Mouse (Mus musculus): ENCODE data around the gene Cda. TPM values are rescaled to one million over a fixed set of nuclear protein-coding genes. Genes with fewer than 3 reads are reported as not detected.
"Not testable (repeated sequence)": the region's sequence is repeated elsewhere in the genome, so short reads cannot be mapped to it uniquely, and the experiment has no call there.

The Cda gene
- polyA plus RNA-seq, 1 experiment, result 0.24 TPM

DNA sequence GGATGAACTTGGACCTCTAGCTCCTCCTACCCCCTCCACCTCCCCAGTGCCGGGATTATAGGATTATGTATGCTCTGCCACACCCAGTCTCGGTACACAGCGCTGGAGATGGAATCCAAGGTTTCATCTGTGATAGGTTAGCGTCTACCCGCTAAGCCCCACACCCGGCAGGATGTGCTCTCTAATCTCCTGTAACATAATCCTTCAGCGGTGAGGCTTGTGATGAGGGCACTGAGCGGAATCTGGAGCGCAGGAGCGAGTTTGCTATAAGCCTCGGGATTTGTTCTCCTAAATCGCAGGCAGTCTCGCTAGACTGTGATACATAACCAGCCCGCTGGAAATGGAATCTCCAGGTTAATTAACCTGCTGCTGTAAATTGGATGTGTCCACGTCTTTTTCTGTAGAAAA lies 37.5 kb downstream of the Cda start:
- Histone ChIP-seq H3K4me1 (replicated peaks; ENCODE audit: control insufficient read depth, insufficient read depth, low read length) (peaks cover 2% of the 10 kb centered on the region), H3K4me3 (ENCODE audit: control insufficient read depth, insufficient read depth, low read length) (no peak overlapping the region), H3K27ac (ENCODE audit: control insufficient read depth, insufficient read depth, low read length) (no peak overlapping the region), H3K27me3 (ENCODE audit: control insufficient read depth, insufficient read depth, low read length) (no peaks in the 10 kb centered on the region), H3K36me3 (ENCODE audit: control insufficient read depth, insufficient read depth, low read length) (no peaks in the 10 kb centered on the region)
- no peak for DNase-seq
- 61% methylated on average over 15 of the region's 15 CpGs for whole genome bisulfite sequencing
- no peak for TF ChIP-seq CTCF (IDR thresholded peaks at IDR 0.05; ENCODE audit: borderline replicate concordance, control insufficient read depth, extremely low read depth, insufficient read depth, low read length, poor library complexity)
- TF ChIP-seq POLR2A (IDR thresholded peaks at IDR 0.05; ENCODE audit: control insufficient read depth, extremely low read depth, insufficient read depth, low read length, poor library complexity), result no peak

GRCm38 (mm10) chr4:138327891-138328470 lies 39.8 kb downstream of the Cda start:
- DNase-seq, result no peak
- Histone ChIP-seq H3K36me3 (ENCODE audit: control insufficient read depth, insufficient read depth, low read length) (no peaks in the 10 kb centered on the region), H3K4me3 (ENCODE audit: control insufficient read depth, insufficient read depth, low read length) (peak overlapping the region; percentile 36), H3K4me1 (replicated peaks; ENCODE audit: control insufficient read depth, insufficient read depth, low read length) (peaks cover 2% of the 10 kb centered on the region), H3K27ac (ENCODE audit: control insufficient read depth, insufficient read depth, low read length) (peak overlapping the region; percentile 90), H3K27me3 (ENCODE audit: control insufficient read depth, insufficient read depth, low read length) (no peaks in the 10 kb centered on the region)
- WGBS, result 69% methylated on average over 7 of the region's 7 CpGs
- TF ChIP-seq CTCF (IDR thresholded peaks at IDR 0.05; ENCODE audit: borderline replicate concordance, control insufficient read depth, extremely low read depth, insufficient read depth, low read length, poor library complexity), result no peak
- TF ChIP-seq POLR2A (IDR thresholded peaks at IDR 0.05; ENCODE audit: control insufficient read depth, extremely low read depth, insufficient read depth, low read length, poor library complexity), result no peak

DNA sequence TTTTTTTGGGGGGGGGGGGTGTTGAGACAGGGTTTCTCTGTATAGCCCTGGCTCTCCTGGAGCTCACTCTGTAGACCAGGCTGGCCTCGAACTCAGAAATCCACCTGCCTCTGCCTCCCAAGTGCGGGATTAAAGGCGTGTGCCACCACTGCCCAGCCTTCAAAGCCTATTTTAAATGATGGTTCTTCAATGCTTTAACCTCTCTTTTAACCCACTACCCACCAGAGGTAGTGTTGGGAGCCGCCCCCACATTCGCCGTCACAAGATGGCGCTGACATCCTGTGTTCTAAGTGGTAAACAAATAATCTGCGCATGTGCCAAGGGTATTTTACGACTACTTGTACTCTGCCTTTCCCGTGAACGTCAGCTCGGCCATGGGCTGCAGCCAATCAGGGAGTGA lies 40.6 kb downstream of the Cda start:
- DNase-seq; H3K4me3 ChIP-seq (ENCODE audit: control insufficient read depth, insufficient read depth, low read length); H3K36me3 ChIP-seq (ENCODE audit: control insufficient read depth, insufficient read depth, low read length); H3K27me3 ChIP-seq (ENCODE audit: control insufficient read depth, insufficient read depth, low read length); H3K4me1 ChIP-seq (replicated peaks; ENCODE audit: control insufficient read depth, insufficient read depth, low read length): not testable (repeated sequence)
- H3K27ac ChIP-seq (ENCODE audit: control insufficient read depth, insufficient read depth, low read length), result peak overlapping the region; percentile 77
- WGBS, result 54% methylated on average over 9 of the region's 12 CpGs

- H3K36me3 ChIP-seq (ENCODE audit: control insufficient read depth, insufficient read depth, low read length), result no peaks in the 10 kb centered on the region
- H3K27ac ChIP-seq (ENCODE audit: control insufficient read depth, insufficient read depth, low read length), result peak within 1 kb of the TSS; percentile 77
- H3K4me3 ChIP-seq (ENCODE audit: control insufficient read depth, insufficient read depth, low read length), result peak within 1 kb of the TSS; percentile 81
- DNase-seq, result peak; percentile 93
- peaks cover 2% of the 10 kb centered on the region for H3K4me1 ChIP-seq (replicated peaks; ENCODE audit: control insufficient read depth, insufficient read depth, low read length)
- no peaks in the 10 kb centered on the region for H3K27me3 ChIP-seq (ENCODE audit: control insufficient read depth, insufficient read depth, low read length)
- WGBS, result 4% methylated on average over 41 of the region's 41 CpGs
- TF ChIP-seq POLR2A (IDR thresholded peaks at IDR 0.05; ENCODE audit: control insufficient read depth, extremely low read depth, insufficient read depth, low read length, poor library complexity) (peak; percentile 83), CTCF (IDR thresholded peaks at IDR 0.05; ENCODE audit: borderline replicate concordance, control insufficient read depth, extremely low read depth, insufficient read depth, low read length, poor library complexity) (peak; percentile 89)
Measured at GRCm38 (mm10) chr4:138326077-138326695, 41.6 kb downstream of the Cda start, which contains the start of gene Pink1. TSS of gene Pink1 (minus strand) at chr4:138326307.

GRCm38 (mm10) chr4:138325466-138326076 lies 42.2 kb downstream of the Cda start:
- TF ChIP-seq POLR2A (IDR thresholded peaks at IDR 0.05; ENCODE audit: control insufficient read depth, extremely low read depth, insufficient read depth, low read length, poor library complexity) (no peak), CTCF (IDR thresholded peaks at IDR 0.05; ENCODE audit: borderline replicate concordance, control insufficient read depth, extremely low read depth, insufficient read depth, low read length, poor library complexity) (no peak)
- no peaks in the 10 kb centered on the region for H3K36me3 ChIP-seq (ENCODE audit: control insufficient read depth, insufficient read depth, low read length)
- peak overlapping the region; percentile 62 for H3K27ac ChIP-seq (ENCODE audit: control insufficient read depth, insufficient read depth, low read length)
- DNase-seq, result peak; percentile 91
- H3K4me1 ChIP-seq (replicated peaks; ENCODE audit: control insufficient read depth, insufficient read depth, low read length), result peaks cover 2% of the 10 kb centered on the region
- H3K27me3 ChIP-seq (ENCODE audit: control insufficient read depth, insufficient read depth, low read length), result no peaks in the 10 kb centered on the region
- peak overlapping the region; percentile 81 for H3K4me3 ChIP-seq (ENCODE audit: control insufficient read depth, insufficient read depth, low read length)
- under 1% methylated on average over 45 of the region's 45 CpGs for whole genome bisulfite sequencing

DNA sequence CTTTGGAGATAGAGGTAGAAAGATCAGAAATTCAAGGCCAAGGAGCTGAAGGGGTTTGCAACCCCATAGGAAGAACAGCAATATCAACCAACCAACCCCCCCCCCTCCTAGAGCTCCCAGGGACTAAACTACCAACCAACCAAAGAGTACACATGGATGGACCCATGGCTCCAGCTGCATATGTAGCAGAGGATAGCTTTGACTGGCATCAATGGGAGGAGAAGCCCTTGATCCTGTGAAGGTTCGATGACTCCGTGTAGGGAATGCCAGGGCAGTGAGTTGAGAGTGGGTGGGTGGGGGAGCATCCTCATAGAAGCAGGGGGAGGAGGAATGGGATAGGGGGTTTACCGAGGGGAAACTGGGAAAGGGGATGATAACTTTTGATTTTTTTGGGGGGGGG lies 43.3 kb downstream of the Cda start:
- peaks cover 2% of the 10 kb centered on the region for H3K4me1 ChIP-seq (replicated peaks; ENCODE audit: control insufficient read depth, insufficient read depth, low read length)
- no peaks in the 10 kb centered on the region for H3K36me3 ChIP-seq (ENCODE audit: control insufficient read depth, insufficient read depth, low read length)
- H3K4me3 ChIP-seq (ENCODE audit: control insufficient read depth, insufficient read depth, low read length), result no peak overlapping the region
- 93% methylated on average over 3 of the region's 3 CpGs for WGBS
- no peak overlapping the region for H3K27ac ChIP-seq (ENCODE audit: control insufficient read depth, insufficient read depth, low read length)
- TF ChIP-seq POLR2A (IDR thresholded peaks at IDR 0.05; ENCODE audit: control insufficient read depth, extremely low read depth, insufficient read depth, low read length, poor library complexity), result no peak
- TF ChIP-seq CTCF (IDR thresholded peaks at IDR 0.05; ENCODE audit: borderline replicate concordance, control insufficient read depth, extremely low read depth, insufficient read depth, low read length, poor library complexity), result no peak
- DNase-seq, result no peak
- no peaks in the 10 kb centered on the region for H3K27me3 ChIP-seq (ENCODE audit: control insufficient read depth, insufficient read depth, low read length)

Data from thymus, adult 2 months (tissue).